Mouse (Mus musculus): ENCODE measurements around the gene Ankrd49. TPM values are rescaled to one million over a fixed set of nuclear protein-coding genes. Genes with fewer than 3 reads are reported as not detected.
A peak's percentile ranks its signal among the peaks of the same experiment; 100 is the strongest.

Gene Ankrd49
- polyA plus RNA-seq, 1 experiment from 2014 or later, result 20.0 TPM

DNA sequence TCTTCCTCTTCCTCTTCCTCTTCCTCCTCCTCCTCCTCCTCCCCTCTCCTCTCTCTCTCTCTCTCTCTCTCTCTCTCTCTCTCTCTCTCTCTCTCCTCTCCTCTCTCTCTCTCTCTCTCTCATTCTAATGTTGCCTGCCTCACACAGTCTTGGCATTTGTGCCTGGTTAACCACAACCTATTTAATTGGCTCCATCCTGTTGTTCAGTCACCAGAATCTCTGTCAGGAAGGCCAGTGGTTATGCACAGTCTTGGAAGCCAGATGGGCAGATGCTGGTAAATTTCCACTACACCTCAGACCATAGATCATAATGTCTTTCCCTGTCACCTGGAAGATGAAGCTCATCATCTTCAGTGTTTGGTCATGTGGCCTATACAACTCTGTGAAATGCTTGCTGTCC is 25.4 kb downstream of the Ankrd49 start:
- no peaks in the 10 kb centered on the region for H3K36me3 ChIP-seq (ENCODE audit: inconsistent target)
- H3K27ac ChIP-seq, result no peak overlapping the region
- no peaks in the 10 kb centered on the region for H3K79me2 ChIP-seq (ENCODE audit: inconsistent target)
- H3K4me3 ChIP-seq (ENCODE audit: inconsistent target), result no peak overlapping the region

DNA sequence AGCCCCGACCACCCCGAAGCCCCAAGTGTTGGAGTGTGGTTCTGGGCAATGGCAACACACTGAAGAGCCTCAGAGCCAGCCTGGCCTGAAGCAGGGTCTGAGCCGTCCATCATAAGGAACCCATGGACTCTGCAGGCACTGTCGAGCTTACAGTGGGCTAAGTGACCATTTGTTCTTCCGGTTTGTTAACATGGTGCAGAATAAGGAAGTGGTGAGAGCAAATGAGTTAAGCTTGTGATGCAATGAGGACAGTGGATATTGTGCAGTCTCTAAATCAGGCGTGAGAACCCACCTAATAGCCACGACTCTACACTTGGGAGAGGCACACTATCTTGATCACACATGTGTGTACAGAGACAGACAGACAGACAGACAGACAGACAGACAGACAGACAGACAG is 26.1 kb downstream of the Ankrd49 start:
- WGBS (ENCODE audit: missing documents), result 20% methylated on average over 7 of the region's 7 CpGs

DNA sequence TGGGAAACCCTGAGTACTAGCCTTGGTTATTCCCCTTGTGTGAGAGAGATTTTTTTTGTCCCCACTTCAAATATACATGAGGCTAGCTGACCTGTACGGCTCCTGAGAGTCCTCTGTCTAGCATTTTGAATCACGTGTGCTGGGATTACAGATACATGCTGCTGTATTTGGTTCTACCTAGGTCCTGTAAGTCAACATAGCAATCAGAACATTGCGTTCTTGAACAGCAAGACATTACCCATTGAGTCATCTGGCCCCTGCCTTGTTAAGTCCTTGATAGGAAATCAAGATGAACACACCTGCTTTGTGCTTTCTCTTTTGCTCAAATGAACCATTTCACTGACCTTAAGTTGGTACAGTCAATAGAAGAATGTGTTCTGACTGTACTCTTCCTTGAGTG is 30.2 kb downstream of the Ankrd49 start:
- no peaks in the 10 kb centered on the region for H3K36me3 ChIP-seq (ENCODE audit: inconsistent target)
- no peak overlapping the region for H3K4me3 ChIP-seq (ENCODE audit: inconsistent target)
- WGBS (ENCODE audit: missing documents), result 94% methylated on average over 3 of the region's 3 CpGs

More for the DNA sequence above, 26.1 kb downstream of the Ankrd49 start:
- Histone ChIP-seq H3K27ac (peak overlapping the region; percentile 15; the same call in 1 of the 2 replicates), H3K36me3 (ENCODE audit: inconsistent target) (no peaks in the 10 kb centered on the region), H3K4me3 (ENCODE audit: inconsistent target) (no peak overlapping the region), H3K79me2 (ENCODE audit: inconsistent target) (no peaks in the 10 kb centered on the region)

DNA sequence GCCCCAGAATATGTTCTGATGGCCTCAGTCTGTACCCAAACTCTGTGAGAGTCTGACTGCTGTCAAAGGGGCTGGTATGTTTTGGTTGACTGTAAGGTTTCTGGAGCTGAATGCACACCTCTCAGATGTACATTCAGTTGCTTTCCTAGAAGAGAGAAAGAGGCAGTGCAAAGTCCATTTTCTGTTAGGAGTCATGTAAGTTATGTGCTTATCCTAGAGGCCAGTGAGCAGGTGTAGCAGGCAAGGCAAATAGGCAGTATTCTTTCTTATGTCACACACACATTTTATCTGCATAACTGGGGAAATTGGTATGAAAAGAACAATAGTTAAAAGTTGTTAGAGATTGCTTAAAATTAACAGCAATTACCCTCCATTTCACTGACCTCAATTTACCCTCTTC is 30.7 kb downstream of the Ankrd49 start:
- Histone ChIP-seq H3K27ac (no peak overlapping the region), H3K36me3 (ENCODE audit: inconsistent target) (no peaks in the 10 kb centered on the region), H3K4me3 (ENCODE audit: inconsistent target) (no peak overlapping the region), H3K79me2 (ENCODE audit: inconsistent target) (no peaks in the 10 kb centered on the region)

More for the DNA sequence above, 30.2 kb downstream of the Ankrd49 start:
- no peaks in the 10 kb centered on the region for H3K79me2 ChIP-seq (ENCODE audit: inconsistent target)
- no peak overlapping the region for H3K27ac ChIP-seq

DNA sequence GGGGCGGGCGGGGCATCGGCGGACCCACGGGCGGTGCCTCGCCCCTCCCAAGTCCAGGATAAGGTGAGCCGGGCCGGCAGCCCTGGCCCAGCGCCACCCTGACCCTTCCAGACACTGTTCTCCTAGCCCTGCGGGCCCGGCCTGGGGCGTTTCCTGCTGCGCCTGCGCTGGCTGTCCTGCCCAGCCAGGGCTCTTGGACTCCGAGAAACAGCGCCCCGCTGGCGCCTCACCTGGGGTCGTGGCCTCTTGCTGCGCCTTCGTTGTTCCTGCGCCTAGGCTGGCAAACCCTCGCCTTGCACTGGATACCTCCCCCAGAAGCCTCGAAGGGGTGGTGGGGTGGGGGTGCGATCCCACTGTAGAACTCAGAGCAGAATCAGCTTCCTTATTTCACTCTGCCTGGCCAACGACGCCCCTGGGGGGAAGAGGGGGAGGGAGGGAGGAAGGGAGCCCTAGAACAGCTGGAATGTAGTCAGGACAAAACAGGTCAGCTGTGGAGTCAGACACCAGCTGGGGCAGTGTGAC is 32.6 kb downstream of the Ankrd49 start, which contains the start of gene Fut4:
Gene Fut4 (minus strand): TSS at position 393 of the 522 bp plus-strand sequence.
- Histone ChIP-seq H3K36me3 (ENCODE audit: inconsistent target) (no peaks in the 10 kb centered on the region), H3K79me2 (ENCODE audit: inconsistent target) (no peaks in the 10 kb centered on the region), H3K4me3 (ENCODE audit: inconsistent target) (peak within 1 kb of the TSS; percentile 1; the same call in 1 of the 2 replicates), H3K27ac (no peak within 1 kb of the TSS)
- under 1% methylated on average over 26 of the region's 28 CpGs for WGBS (ENCODE audit: missing documents)

DNA sequence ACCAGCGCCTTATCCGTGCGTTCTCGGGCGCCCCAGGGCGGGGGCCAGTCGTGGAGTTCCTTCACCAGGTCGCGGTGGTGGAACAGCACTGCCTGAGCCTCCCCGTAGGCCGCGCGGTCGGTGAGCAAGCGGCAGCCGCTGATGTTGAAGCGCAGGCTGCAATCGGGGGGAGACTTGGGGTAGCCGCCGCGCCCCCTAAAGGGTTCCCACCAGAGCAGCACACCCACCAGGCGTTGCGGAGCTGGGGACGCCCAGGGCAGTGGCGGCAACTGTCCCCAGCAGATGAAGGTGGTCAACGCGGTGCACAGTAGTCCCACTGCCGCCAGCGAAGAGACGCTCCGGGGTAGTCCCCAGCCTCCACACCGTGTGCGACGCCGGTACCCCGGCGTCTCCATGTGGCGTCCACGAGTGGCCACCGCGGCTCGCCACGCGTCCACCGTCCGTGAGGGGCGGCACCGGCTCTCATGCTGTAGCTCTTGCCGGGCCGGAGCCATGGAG is 33.1 kb downstream of the Ankrd49 start:
- Histone ChIP-seq H3K79me2 (ENCODE audit: inconsistent target) (no peaks in the 10 kb centered on the region), H3K4me3 (ENCODE audit: inconsistent target) (peak overlapping the region; percentile 1; the same call in 1 of the 2 replicates), H3K36me3 (ENCODE audit: inconsistent target) (no peaks in the 10 kb centered on the region), H3K27ac (no peak overlapping the region)
- 2% methylated on average over 50 of the region's 50 CpGs for WGBS (ENCODE audit: missing documents)

DNA sequence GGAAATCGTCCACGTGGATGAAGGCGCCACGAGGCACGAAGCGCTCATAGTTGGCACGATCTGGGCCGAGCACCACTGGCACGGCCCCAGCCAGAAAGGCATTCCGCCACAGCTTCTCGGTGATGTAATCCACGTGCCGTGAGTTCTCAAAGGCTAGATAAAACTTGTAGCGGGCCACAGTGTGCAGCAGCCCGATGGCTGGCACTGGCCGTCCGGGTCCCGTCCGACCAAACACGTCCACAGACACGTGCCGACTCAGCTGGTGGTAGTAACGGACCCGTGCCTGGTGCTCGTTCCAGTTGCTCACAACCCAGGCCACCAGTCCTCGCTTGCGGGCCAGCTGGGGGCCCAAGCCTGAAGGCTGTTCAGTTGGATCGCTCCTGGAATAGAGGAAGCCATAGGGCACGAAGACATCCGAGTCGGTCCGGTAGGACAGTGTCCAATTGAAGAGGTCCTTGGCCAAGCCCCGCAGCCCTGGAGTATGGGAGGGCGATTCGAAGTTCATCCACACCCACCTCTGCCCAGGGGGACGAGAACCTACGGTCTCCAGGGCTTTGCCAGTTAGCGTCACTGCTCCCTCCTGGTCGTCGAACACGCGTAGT is 33.7 kb downstream of the Ankrd49 start:
- Histone ChIP-seq H3K27ac (no peak overlapping the region), H3K4me3 (ENCODE audit: inconsistent target) (peak overlapping the region; percentile 1; the same call in 1 of the 2 replicates)
- 75% methylated on average over 41 of the region's 42 CpGs for WGBS (ENCODE audit: missing documents)

DNA sequence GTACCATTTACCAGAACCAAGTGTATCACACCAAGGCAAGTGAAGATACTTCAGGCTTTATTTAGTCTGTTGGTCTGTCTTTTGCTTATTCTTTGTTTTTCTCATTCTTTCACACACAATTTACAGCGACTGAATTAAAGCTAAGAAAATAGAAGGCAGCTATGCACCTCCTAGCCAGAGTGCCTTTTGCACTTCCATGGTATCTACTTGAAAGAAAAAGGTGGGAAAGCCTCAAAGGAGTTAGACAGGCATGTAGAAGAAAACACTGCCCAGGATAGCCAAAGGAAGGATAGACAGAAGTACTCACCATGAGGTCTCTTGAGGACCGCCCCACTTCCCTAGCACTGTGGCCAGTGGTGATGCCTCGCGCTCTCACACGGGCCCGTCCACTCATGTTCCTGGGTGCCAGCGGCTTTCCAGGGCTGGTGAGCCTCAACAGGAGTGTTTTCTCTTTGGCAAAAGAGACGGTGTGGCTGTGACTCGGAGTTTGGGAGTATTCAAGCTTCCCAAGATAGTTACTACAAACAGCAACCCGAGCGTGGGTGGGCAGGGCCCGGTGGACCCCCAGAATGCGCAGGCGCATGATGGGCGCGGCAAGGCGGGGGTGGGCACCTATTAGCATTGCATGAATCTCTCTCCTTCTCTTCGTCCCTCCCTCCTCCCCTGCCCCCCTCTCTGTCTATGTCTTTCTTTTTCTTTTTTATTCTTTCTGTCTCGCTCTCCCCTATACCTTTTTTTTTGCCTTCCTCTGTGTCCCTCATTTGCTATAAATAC is 44.3 kb downstream of the Ankrd49 start, which contains the start of gene Piwil4:
Gene Piwil4 (minus strand): TSS at position 583 of the 774 bp plus-strand sequence.
- H3K4me3 ChIP-seq (ENCODE audit: inconsistent target), result no peak within 1 kb of the TSS
- WGBS (ENCODE audit: missing documents), result 89% methylated on average over 19 of the region's 19 CpGs
- no peaks in the 10 kb centered on the region for H3K36me3 ChIP-seq (ENCODE audit: inconsistent target)
- H3K79me2 ChIP-seq (ENCODE audit: inconsistent target), result no peaks in the 10 kb centered on the region
- no peak within 1 kb of the TSS for H3K27ac ChIP-seq

More for the DNA sequence above, 33.7 kb downstream of the Ankrd49 start:
- Histone ChIP-seq H3K79me2 (ENCODE audit: inconsistent target) (no peaks in the 10 kb centered on the region), H3K36me3 (ENCODE audit: inconsistent target) (no peaks in the 10 kb centered on the region)

DNA sequence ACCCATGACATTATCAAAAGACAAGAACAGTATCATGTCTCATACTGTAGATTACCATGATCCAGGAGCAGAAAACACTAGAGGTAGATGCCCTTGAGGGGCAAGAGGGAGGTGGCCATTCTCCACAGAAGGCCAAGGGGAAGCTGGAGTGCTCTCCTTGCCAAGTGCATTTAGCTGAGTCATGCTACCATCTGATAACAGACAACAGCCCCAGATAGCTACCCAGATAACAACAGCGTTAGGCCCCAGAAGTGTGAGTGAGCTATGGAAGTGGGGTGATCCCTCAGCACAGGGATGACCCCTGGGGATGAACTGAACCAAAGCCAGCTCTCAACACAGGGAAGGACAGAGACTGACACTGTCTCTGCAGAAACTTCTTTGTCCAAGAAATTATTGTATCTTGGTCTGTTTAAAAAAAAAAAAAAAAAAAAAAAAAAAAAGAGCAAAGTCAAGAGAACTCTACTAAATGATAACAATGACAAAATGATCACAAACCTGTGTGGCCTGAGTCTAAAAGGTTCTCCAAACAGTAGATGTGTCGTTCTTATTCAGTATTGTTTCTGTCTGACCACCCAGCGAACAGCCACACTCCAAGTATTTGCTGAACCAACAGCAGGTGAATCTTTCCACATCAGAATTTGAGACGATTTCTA is 45.0 kb downstream of the Ankrd49 start:
- Histone ChIP-seq H3K36me3 (ENCODE audit: inconsistent target) (no peaks in the 10 kb centered on the region), H3K79me2 (ENCODE audit: inconsistent target) (no peaks in the 10 kb centered on the region), H3K4me3 (ENCODE audit: inconsistent target) (no peak overlapping the region), H3K27ac (no peak overlapping the region)
- WGBS (ENCODE audit: missing documents), result 73% methylated on average over 4 of the region's 4 CpGs

DNA sequence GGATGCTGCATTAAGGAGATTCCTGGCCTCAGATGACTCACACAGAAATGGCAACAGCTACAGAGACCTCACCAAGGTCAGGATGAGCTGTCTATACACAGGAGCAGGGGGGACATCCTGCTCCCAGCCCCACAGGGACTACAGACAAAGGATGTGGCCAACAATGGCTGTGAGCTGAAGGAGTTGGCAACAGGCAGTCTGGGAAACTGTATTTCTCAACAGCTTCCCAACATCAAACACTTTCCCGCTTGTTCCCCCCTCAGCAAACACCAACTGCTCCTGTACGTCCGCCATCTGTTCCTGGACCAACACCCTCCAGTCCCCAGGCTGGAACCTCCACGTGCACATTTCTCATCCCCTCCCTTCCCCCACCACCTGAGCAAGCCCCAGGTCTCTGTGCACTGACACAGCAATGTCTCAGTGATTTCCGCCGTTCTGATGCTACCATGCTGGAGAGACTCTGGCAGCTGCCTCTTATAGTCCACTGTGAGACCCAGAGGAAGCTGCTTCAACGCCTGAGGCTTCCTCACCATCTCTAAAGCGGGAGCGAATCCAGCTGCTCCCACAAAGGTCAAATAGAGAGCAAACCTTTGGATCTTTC is 53.6 kb downstream of the Ankrd49 start:
- WGBS (ENCODE audit: missing documents), result 65% methylated on average over 9 of the region's 9 CpGs
- Histone ChIP-seq H3K36me3 (ENCODE audit: inconsistent target) (no peaks in the 10 kb centered on the region), H3K27ac (no peak overlapping the region), H3K79me2 (ENCODE audit: inconsistent target) (no peaks in the 10 kb centered on the region), H3K4me3 (ENCODE audit: inconsistent target) (no peak overlapping the region)

Other genes with a start within 250 kb of the Ankrd49 start
- gene Amotl1, start 139.8 kb downstream of the Ankrd49 start, polyA plus RNA-seq (2018), result 0.06 to 0.30 TPM (median 0.08 TPM) in 3 replicates
- 0.06 to 0.15 TPM (median 0.13 TPM) in 3 replicates for gene Piwil4, start 44.1 kb downstream of the Ankrd49 start, polyA plus RNA-seq (2018)
- gene Fut4, start 32.5 kb downstream of the Ankrd49 start, polyA plus RNA-seq (2018), result 1.5 to 3.1 TPM (median 2.8 TPM) in 3 replicates
- not detected in 3 replicates for gene 1700012B09Rik, start 13.8 kb downstream of the Ankrd49 start, polyA plus RNA-seq (2018)
- 8.0 to 17.7 TPM (median 12.2 TPM) in 3 replicates for gene Mre11a, start 202 bp downstream of the Ankrd49 start, polyA plus RNA-seq (2018)
- gene Gpr83, start 75.4 kb upstream of the Ankrd49 start, polyA plus RNA-seq (2018), result 0.03 TPM in 1 of 3 replicates, not detected in the others
- not detected in 3 replicates for gene Izumo1r, start 119.1 kb upstream of the Ankrd49 start, polyA plus RNA-seq (2018)